Mouse (Mus musculus): ENCODE results near the gene Atpif1. TPM values are rescaled to one million over a fixed set of nuclear protein-coding genes. Genes with fewer than 3 reads are reported as not detected.
"Not testable (repeated sequence)": the region's sequence is repeated elsewhere in the genome, so short reads cannot be mapped to it uniquely, and the experiment has no call there.

The Atpif1 gene
- polyA plus RNA-seq, 1 experiment = 93.0 TPM

DNA sequence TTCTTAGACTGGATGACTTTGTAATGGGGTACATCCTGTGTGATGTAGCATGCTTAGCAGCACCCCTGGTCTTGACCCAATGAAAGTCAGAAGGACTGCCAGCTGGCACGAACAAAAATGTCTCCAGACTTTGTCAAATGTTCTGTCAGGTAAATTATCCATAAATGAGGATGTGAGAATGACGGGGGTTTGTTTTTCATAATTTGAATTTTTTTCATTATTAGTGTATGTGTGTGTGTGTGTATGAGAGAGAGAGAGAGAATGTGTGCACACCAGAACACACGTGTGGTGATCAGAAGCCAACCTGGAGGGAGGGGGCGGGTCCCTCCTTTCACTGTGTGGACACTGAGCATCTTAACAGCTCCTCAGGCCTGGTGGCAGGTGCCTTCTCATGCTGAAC is 49.2 kb downstream of the Atpif1 start:
- no peak for DNase-seq
- TF ChIP-seq POLR2A (IDR thresholded peaks at IDR 0.05; ENCODE audit: borderline replicate concordance, extremely low read depth, low read depth, low read length) = no peak
- no peak for TF ChIP-seq CTCF (IDR thresholded peaks at IDR 0.05; ENCODE audit: insufficient read depth, low read length)
- WGBS = 77% methylated on average over 4 of the region's 4 CpGs

DNA sequence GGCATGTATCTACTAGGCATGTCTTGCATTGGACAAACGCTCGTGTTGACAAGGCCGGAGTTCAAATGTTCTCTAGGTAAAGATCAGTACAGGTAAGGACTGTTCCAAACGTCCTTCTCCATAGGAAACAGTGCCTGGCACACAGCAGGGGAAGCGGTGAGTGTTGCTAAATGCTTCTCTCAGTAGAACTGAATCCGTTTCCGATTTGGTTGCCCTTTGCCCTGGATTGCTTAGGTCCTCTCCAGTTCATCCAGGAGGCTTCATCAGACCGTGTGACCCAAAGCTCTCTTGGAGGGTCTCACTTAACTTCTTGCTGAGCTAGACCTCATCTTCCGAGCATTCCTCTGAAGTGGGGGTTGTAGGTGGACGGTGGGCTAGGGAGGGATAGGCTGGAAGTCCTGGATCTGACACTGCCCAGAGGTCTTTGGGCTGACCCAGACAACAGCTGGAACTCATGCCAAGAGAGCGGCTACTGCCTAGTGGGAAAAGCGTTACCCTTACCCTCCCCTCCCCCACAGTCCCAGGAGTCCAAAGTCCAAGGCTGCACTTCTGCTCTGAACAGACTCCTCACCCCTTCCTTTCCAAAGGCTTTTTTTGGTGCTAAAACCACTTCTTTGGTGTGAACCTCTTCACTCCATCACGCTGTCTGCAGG is 50.4 kb downstream of the Atpif1 start:
- WGBS = 68% methylated on average over 13 of the region's 13 CpGs
- TF ChIP-seq POLR2A (IDR thresholded peaks at IDR 0.05; ENCODE audit: borderline replicate concordance, extremely low read depth, low read depth, low read length) (no peak), CTCF (IDR thresholded peaks at IDR 0.05; ENCODE audit: insufficient read depth, low read length) (no peak)
- no peaks in the 10 kb centered on the region for H3K4me1 ChIP-seq (ENCODE audit: control insufficient read depth, insufficient read depth, low read length)
- no peak overlapping the region for H3K4me3 ChIP-seq (replicated peaks; ENCODE audit: extremely low read depth, low read depth, low read length)
- no peak for DNase-seq

More for the DNA sequence above, 49.2 kb downstream of the Atpif1 start:
- no peak overlapping the region for H3K4me3 ChIP-seq (replicated peaks; ENCODE audit: extremely low read depth, low read depth, low read length)
- peaks cover 7% of the 10 kb centered on the region for H3K4me1 ChIP-seq (ENCODE audit: control insufficient read depth, insufficient read depth, low read length)

DNA sequence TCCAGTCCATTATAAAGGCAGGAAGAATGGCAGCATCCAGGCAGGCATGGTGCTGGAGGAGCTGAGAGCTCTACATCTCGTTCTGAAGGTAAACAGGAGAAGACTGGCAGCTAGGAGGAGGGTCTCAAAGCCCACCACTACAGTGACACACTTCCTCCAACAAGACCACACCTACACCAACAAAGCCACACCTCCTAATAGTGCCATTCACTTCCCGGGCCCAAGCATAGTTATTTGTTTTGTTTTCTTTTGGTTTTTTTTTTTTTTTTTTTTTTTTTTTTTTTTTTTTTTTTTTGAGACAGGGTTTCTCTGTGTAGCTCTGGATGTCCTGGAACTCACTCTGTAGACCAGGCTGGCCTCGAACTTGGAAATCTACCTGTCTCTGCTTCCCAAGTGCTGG is 51.4 kb downstream of the Atpif1 start:
- not testable (repeated sequence) for H3K4me3 ChIP-seq (replicated peaks; ENCODE audit: extremely low read depth, low read depth, low read length); DNase-seq; H3K4me1 ChIP-seq (ENCODE audit: control insufficient read depth, insufficient read depth, low read length)
- WGBS = 47% methylated on average over 3 of the region's 3 CpGs

Other genes with a start within 250 kb of the Atpif1 start
- 1.9 and 2.0 TPM in 2 replicates for gene Rab42, start 230.3 kb downstream of the Atpif1 start, polyA plus RNA-seq (2012; rRNA removed)
- 16.4 and 17.8 TPM in 2 replicates for gene Trnau1ap, start 204.1 kb downstream of the Atpif1 start, polyA plus RNA-seq (2012; rRNA removed)
- gene Rcc1, start 180.1 kb downstream of the Atpif1 start, polyA plus RNA-seq (2012; rRNA removed) = 3.9 and 5.3 TPM in 2 replicates
- gene Phactr4, start 111.2 kb downstream of the Atpif1 start, polyA plus RNA-seq (2012; rRNA removed) = 11.3 and 13.4 TPM in 2 replicates
- gene Med18, start 69.7 kb downstream of the Atpif1 start, polyA plus RNA-seq (2012; rRNA removed) = 2.9 and 4.3 TPM in 2 replicates
- 11.5 and 14.1 TPM in 2 replicates for gene Sesn2, start 23.2 kb downstream of the Atpif1 start, polyA plus RNA-seq (2012; rRNA removed)
- gene Dnajc8, start 1.9 kb upstream of the Atpif1 start, polyA plus RNA-seq (2012; rRNA removed) = 25.0 and 41.8 TPM in 2 replicates
- gene Ptafr, start 30.4 kb upstream of the Atpif1 start, polyA plus RNA-seq (2012; rRNA removed) = 5.0 and 5.3 TPM in 2 replicates
- 16.6 and 19.5 TPM in 2 replicates for gene Eya3, start 105.3 kb upstream of the Atpif1 start, polyA plus RNA-seq (2012; rRNA removed)
- 8.7 and 10.4 TPM in 2 replicates for gene Xkr8, start 198.9 kb upstream of the Atpif1 start, polyA plus RNA-seq (2012; rRNA removed)
- 4.7 and 6.6 TPM in 2 replicates for gene Smpdl3b, start 223.6 kb upstream of the Atpif1 start, polyA plus RNA-seq (2012; rRNA removed)
- 9.7 and 9.9 TPM in 2 replicates for gene Rpa2, start 234.7 kb upstream of the Atpif1 start, polyA plus RNA-seq (2012; rRNA removed)